In genomic region chr9:47532215-47532865, GRCm38 (mm10) we compare ENCODE assay signal across 7 mouse cellular contexts. TPM values are rescaled to one million over a fixed set of nuclear protein-coding genes. Genes with fewer than 3 reads are reported as not detected.
DNase-seq lines count a peak whose midpoint lies in the region; ATAC-seq lines count a peak whose summit lies in the region.

No protein-coding gene starts in this region.

- peak overlapping the region; percentile 62 for H3K4me3 ChIP-seq in hindbrain, embryonic 12.5 days

- peak overlapping the region; percentile 89 for H3K9ac ChIP-seq in hindbrain, embryonic 12.5 days

- peaks cover 28% of the 10 kb centered on the region for H3K4me1 ChIP-seq in hindbrain, embryonic 12.5 days

- no peaks in the 10 kb centered on the region for H3K36me3 ChIP-seq in hindbrain, embryonic 12.5 days

- peak overlapping the region; percentile 89 for H3K4me2 ChIP-seq in hindbrain, embryonic 12.5 days (replicated peaks)

- no peaks in the 10 kb centered on the region for H3K27me3 ChIP-seq in hindbrain, embryonic 12.5 days

- ATAC-seq in hindbrain, embryonic 12.5 days (ENCODE audit: low FRiP score) = no peak
- no peak for ATAC-seq in megakaryocyte-erythroid progenitor cell, adult 5-6 weeks (replicated peaks; ENCODE audit: low FRiP score, low TSS enrichment, poor library complexity, severe bottlenecking)

- H3K27ac ChIP-seq in hindbrain, embryonic 12.5 days = 0 out of 2 replicates have a peak overlapping the region, but pooled peaks have one; percentile 92

- H3K9me3 ChIP-seq in hindbrain, embryonic 12.5 days (replicated peaks) = no peaks in the 10 kb centered on the region

- 3% methylated on average over 20 of the region's 20 CpGs for WGBS in hindbrain, embryonic 12.5 days

- peak; percentile 45 for DNase-seq in right cerebral cortex, postnatal 4 days
- no peak for DNase-seq in right cerebral cortex, postnatal 25 days
- DNase-seq in embryo, embryonic 10.5 days (ENCODE audit: low spot score) = peak; percentile 76
- DNase-seq in lung, postnatal 10 days = peak; percentile 27
- DNase-seq in gastrocnemius, adult 8-10 months (ENCODE audit: low spot score in 2 of 2) = no peak

RNA-seq across cellular contexts. Expression of gene Cadm1, which starts 2.4 kb away (rescaled TPM):
- polyA plus RNA-seq in hindbrain, embryonic 12.5 days (2016; fragmentation: Nextera tagmentation; extraction: Ambion mirVana) = 120 and 132 TPM in 2 replicates
- total RNA-seq in megakaryocyte-erythroid progenitor cell, adult 5-6 weeks (2014; fragmentation: Nextera tagmentation) = not detected in 2 replicates
- total RNA-seq in megakaryocyte-erythroid progenitor cell, adult 5-6 weeks (2017) = not detected in 2 replicates
- 1 to 10 TPM; 3.8 to 8.5 (median 6.1) TPM for total RNA-seq in gastrocnemius, adult 8-10 months (2022)

Comparison
In these comparisons a context has a peak if more than half of its experiments do, and no peak if none do; other contexts are left out.
1. DNase-seq: peak in right cerebral cortex, postnatal 4 days (single experiment), embryo, embryonic 10.5 days (single experiment) and lung, postnatal 10 days (single experiment); none in right cerebral cortex, postnatal 25 days (single experiment) and gastrocnemius, adult 8-10 months (0 of 2).
2. RNA of gene Cadm1, which starts 2.4 kb away (total RNA-seq): 3.8 to 8.5 TPM in gastrocnemius, adult 8-10 months; not detected in megakaryocyte-erythroid progenitor cell, adult 5-6 weeks; every median in the first group is over 4 times any median in the second.